Mouse (Mus musculus): Measurements from ENCODE around the gene Sbk3.

GRCm38 (mm10) chr7:5016920-5017319 is 46.0 kb upstream of the Sbk3 start:
- no peak for TF ChIP-seq CTCF (IDR thresholded peaks at IDR 0.05; ENCODE audit: extremely low read depth, insufficient read length, insufficient replicate concordance, low read depth, low read length)
- TF ChIP-seq POLR2A (IDR thresholded peaks at IDR 0.05; ENCODE audit: low read depth, low read length): no peak

All from small intestine, adult 2 months (tissue).